In genomic region chr7:122208276-122209021, GRCm38 (mm10) we compare ENCODE assay signal across 21 mouse cellular contexts. TPM values are rescaled to one million over a fixed set of nuclear protein-coding genes. Genes with fewer than 3 reads are reported as not detected.
A peak's percentile ranks its signal among the peaks of the same experiment; 100 is the strongest.
DNase-seq lines count a peak whose midpoint lies in the region; ATAC-seq and TF ChIP-seq lines count a peak whose summit lies in the region.
"Had no signal": no experiment of that assay in that cellular context is flagged by ENCODE, and none has a peak within 500 bp of the region (broad histone marks: within the 10 kb centered on the region; RNA-seq: fewer than 3 reads in every experiment).

No protein-coding gene starts in this region.

- no peak overlapping the region for H3K27ac ChIP-seq in heart, embryonic 11.5 days (ENCODE audit: low read depth, low read length)
- H3K27ac ChIP-seq in lung, postnatal 0 days (ENCODE audit: low read length): no peak overlapping the region
- H3K27ac ChIP-seq: embryonic facial prominence, embryonic 10.5 days; hindbrain, embryonic 12.5 days; kidney, embryonic 15.5 days; neural tube, embryonic 15.5 days had no signal

- TF ChIP-seq EP300 in lung, postnatal 0 days (IDR thresholded peaks at IDR 0.05): 0 out of 2 replicates have a peak, but pooled peaks have one; percentile 17

- DNase-seq in heart, adult 11 months: peak; percentile 94
- peak; percentile 9 for DNase-seq in brain, embryonic 14.5 days (ENCODE audit: low read depth)
- DNase-seq in lung, postnatal 0 days (ENCODE audit: low spot score): peak; percentile 55
- DNase-seq in skeletal muscle tissue, adult 2 months (ENCODE audit: low read depth, low spot score): peak; percentile 24
- DNase-seq in Muller cell, postnatal 12 days (ENCODE audit: inconsistent ontology term): no peak
- no peak for DNase-seq in right cerebral cortex, postnatal 4 days
- DNase-seq: adrenal gland, postnatal 14 days; cerebellum, adult 9-10 months; heart, postnatal 14 days; right cerebral cortex, postnatal 25 days; thymus, postnatal 14 days had no signal

- no peak overlapping the region for H3K9ac ChIP-seq in heart, embryonic 11.5 days (ENCODE audit: low read depth, low read length)
- H3K9ac ChIP-seq in lung, postnatal 0 days (replicated peaks; ENCODE audit: low read depth): no peak overlapping the region
- H3K9ac ChIP-seq: hindbrain, embryonic 12.5 days; kidney, embryonic 15.5 days; neural tube, embryonic 15.5 days had no signal

- H3K4me3 ChIP-seq in heart, embryonic 11.5 days (ENCODE audit: low read depth, low read length): no peak overlapping the region
- H3K4me3 ChIP-seq in lung, postnatal 0 days (ENCODE audit: low read depth, low read length): no peak overlapping the region
- H3K4me3 ChIP-seq: embryonic facial prominence, embryonic 10.5 days; hindbrain, embryonic 12.5 days; kidney, embryonic 15.5 days; neural tube, embryonic 15.5 days had no signal

- no peak for TF ChIP-seq CTCF in brain, embryonic 14.5 days (IDR thresholded peaks at IDR 0.05; ENCODE audit: borderline replicate concordance, extremely low read depth, insufficient read depth, insufficient read length)
- TF ChIP-seq CTCF in lung, postnatal 0 days (IDR thresholded peaks at IDR 0.05): no peak

- H3K9me3 ChIP-seq in heart, embryonic 11.5 days (replicated peaks; ENCODE audit: control insufficient read depth, low read length): no peaks in the 10 kb centered on the region
- H3K9me3 ChIP-seq in lung, postnatal 0 days (ENCODE audit: low read length): no peaks in the 10 kb centered on the region
- H3K9me3 ChIP-seq: embryonic facial prominence, embryonic 10.5 days; G1E; hindbrain, embryonic 12.5 days; kidney, embryonic 15.5 days; neural tube, embryonic 15.5 days had no signal

- no peaks in the 10 kb centered on the region for H3K27me3 ChIP-seq in heart, embryonic 11.5 days (ENCODE audit: control insufficient read depth, insufficient read depth, low read length)
- H3K27me3 ChIP-seq in lung, postnatal 0 days (replicated peaks; ENCODE audit: insufficient read depth, low read length): no peaks in the 10 kb centered on the region
- H3K27me3 ChIP-seq: hindbrain, embryonic 12.5 days had no signal

- no peak for TF ChIP-seq POLR2A in brain, embryonic 14.5 days (IDR thresholded peaks at IDR 0.05; ENCODE audit: borderline replicate concordance, extremely low read depth, insufficient read depth, insufficient read length, poor library complexity, severe bottlenecking)

- no peak for ATAC-seq in heart, embryonic 11.5 days (replicated peaks; ENCODE audit: insufficient number of reproducible peaks, low FRiP score, low TSS enrichment)
- ATAC-seq in lung, postnatal 0 days: peak; percentile 65
- ATAC-seq: midbrain, embryonic 16.5 days had no signal

- H3K36me3 ChIP-seq in heart, embryonic 11.5 days (ENCODE audit: control insufficient read depth, insufficient read depth, low read length): no peaks in the 10 kb centered on the region
- no peaks in the 10 kb centered on the region for H3K36me3 ChIP-seq in lung, postnatal 0 days (ENCODE audit: insufficient read depth, low read length)
- H3K36me3 ChIP-seq: embryonic facial prominence, embryonic 10.5 days; G1E; hindbrain, embryonic 12.5 days; kidney, embryonic 15.5 days; neural tube, embryonic 15.5 days had no signal

- H3K4me1 ChIP-seq in heart, embryonic 11.5 days (ENCODE audit: control insufficient read depth, insufficient read depth, low read length): no peaks in the 10 kb centered on the region
- H3K4me1 ChIP-seq in lung, postnatal 0 days (ENCODE audit: insufficient read depth, low read depth, low read length): no peaks in the 10 kb centered on the region
- H3K4me1 ChIP-seq: embryonic facial prominence, embryonic 10.5 days; hindbrain, embryonic 12.5 days; kidney, embryonic 15.5 days; neural tube, embryonic 15.5 days had no signal

- 53% methylated on average over 7 of the region's 7 CpGs for WGBS in heart, embryonic 11.5 days (ENCODE audit: insufficient replicate concordance)
- whole genome bisulfite sequencing in lung, postnatal 0 days: 24% methylated on average over 7 of the region's 7 CpGs

- H3K4me2 ChIP-seq in heart, embryonic 11.5 days: no peak overlapping the region
- no peak overlapping the region for H3K4me2 ChIP-seq in lung, postnatal 0 days (replicated peaks; ENCODE audit: low read depth, low read length)
- H3K4me2 ChIP-seq: hindbrain, embryonic 12.5 days; kidney, embryonic 15.5 days; neural tube, embryonic 15.5 days had no signal

RNA-seq across cellular contexts. Expression of gene Chp2, which starts 10.8 kb away (rescaled TPM):
- 0.35 TPM in 1 of 2 replicates, not detected in the other for polyA plus RNA-seq in heart, embryonic 11.5 days (2014; fragmentation: Nextera tagmentation; extraction: Ambion mirVana)
- 1.5 and 1.9 TPM in 2 replicates for polyA plus RNA-seq in brain, embryonic 14.5 days (2012; rRNA removed)
- polyA plus RNA-seq in lung, postnatal 0 days (2015; fragmentation: Nextera tagmentation; extraction: Ambion mirVana): 2.0 TPM in 2 replicates
- polyA plus RNA-seq: embryonic facial prominence, embryonic 10.5 days; forebrain, embryonic 11.5 days; G1E had no signal

RNA-seq across cellular contexts. Expression of gene Ern2, which starts 22.4 kb away (rescaled TPM):
- not detected in 2 replicates for polyA plus RNA-seq in heart, embryonic 11.5 days (2014; fragmentation: Nextera tagmentation; extraction: Ambion mirVana)
- 1.8 and 1.9 TPM in 2 replicates for polyA plus RNA-seq in brain, embryonic 14.5 days (2012; rRNA removed)
- 0.21 TPM in 2 replicates for polyA plus RNA-seq in lung, postnatal 0 days (2015; fragmentation: Nextera tagmentation; extraction: Ambion mirVana)
- polyA plus RNA-seq: G1E; kidney, embryonic 15.5 days; limb, embryonic 14.5 days; liver, embryonic 16.5 days had no signal

RNA-seq across cellular contexts. Expression of gene Plk1, which starts 49.2 kb away (rescaled TPM):
- polyA plus RNA-seq in heart, embryonic 11.5 days (2014; fragmentation: Nextera tagmentation; extraction: Ambion mirVana): 81.2 and 86.3 TPM in 2 replicates
- polyA plus RNA-seq in brain, embryonic 14.5 days (2012; rRNA removed): 28.6 and 40.6 TPM in 2 replicates
- 4.6 and 6.5 TPM in 2 replicates for polyA plus RNA-seq in lung, postnatal 0 days (2015; fragmentation: Nextera tagmentation; extraction: Ambion mirVana)

Comparison
In these comparisons a context has a peak if more than half of its experiments do, and no peak if none do; other contexts are left out.
1. DNase-seq: peak in heart, adult 11 months (single experiment), brain, embryonic 14.5 days (single experiment), lung, postnatal 0 days (single experiment) and skeletal muscle tissue, adult 2 months (single experiment); none in Muller cell, postnatal 12 days (single experiment) and right cerebral cortex, postnatal 4 days (single experiment).